Mouse (Mus musculus) kidney, postnatal 25 days (tissue): Measurements from ENCODE around the gene Abcf1.
"Not testable (repeated sequence)": the region's sequence is repeated elsewhere in the genome, so short reads cannot be mapped to it uniquely, and the experiment has no call there.

Experiments
- DNase-seq, 2 experiments: peaks; one replicate each; pipeline ENCODE4 v3.0.0; 2021; ENCODE audit warnings: mixed read lengths in 2 of 2

Abcf1 gene

DNA sequence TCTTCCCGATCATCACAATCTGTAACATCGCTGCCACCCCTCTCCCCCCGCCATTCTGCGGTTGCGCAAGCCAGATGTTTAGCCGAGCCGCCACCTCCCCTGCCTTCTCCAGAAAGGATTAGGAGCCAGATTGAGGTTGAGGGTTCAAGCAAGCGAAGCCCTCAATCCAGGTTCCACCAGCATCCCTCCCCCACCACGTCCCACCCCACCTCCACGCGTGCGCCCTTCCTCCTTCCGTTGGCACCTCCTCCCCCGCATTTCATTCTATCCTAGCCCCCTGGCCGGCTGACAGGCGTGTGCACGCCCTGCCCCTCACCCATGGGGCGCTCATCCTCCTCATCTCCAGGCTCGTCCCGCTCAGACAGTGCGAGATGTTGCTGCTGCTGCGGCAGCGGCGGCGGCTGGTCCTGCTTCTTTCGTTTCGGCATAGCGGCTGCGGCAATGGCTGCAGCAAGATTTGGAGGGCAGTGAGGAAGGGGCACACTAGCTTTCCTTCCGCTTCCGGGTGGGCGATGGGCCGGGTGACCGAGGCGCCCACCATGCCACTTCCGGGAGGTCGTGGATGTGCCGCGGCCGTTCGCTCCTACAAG is 9.3 kb upstream of the Abcf1 start:
- DNase-seq = no peak

DNA sequence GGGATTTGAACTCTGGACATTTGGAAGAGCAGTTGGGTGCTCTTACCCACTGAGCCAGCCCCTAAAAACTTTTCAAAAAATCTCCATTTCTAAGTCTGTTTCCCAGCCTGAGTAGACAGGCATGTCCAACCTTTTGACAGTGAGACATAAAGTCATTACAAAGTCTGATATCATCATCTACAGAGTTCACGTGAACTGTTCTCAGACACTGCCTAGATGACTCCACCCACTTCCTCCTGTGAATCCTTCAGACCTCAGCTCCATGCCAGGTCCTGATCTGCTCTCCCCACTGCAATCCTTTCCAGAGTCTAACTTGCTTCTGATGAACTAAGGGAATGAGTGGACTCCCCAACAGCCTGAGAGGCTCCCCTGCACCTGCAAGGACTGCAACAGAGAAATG is 2.6 kb upstream of the Abcf1 start:
- DNase-seq = no peak

DNA sequence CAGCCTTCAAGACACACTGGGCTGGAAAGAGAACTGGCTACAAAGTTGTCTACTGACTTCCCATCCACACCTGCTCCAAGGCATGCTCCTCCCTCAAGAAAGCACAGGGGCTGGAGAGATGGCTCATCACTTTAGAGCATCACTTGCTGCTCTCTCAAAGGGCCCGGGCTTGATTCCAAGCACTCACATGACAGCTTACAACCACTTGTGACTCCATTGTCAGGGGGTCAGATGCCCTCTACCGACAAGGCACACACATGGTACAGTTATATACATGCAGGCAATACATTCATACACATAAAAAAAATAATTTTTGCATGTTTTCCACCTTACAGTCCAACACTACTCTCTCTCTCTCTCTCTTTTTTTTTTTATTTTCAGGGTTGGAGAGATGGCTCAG is 1.9 kb downstream of the Abcf1 start:
- DNase-seq = peak in 1 of 2 experiments; percentile 27

DNA sequence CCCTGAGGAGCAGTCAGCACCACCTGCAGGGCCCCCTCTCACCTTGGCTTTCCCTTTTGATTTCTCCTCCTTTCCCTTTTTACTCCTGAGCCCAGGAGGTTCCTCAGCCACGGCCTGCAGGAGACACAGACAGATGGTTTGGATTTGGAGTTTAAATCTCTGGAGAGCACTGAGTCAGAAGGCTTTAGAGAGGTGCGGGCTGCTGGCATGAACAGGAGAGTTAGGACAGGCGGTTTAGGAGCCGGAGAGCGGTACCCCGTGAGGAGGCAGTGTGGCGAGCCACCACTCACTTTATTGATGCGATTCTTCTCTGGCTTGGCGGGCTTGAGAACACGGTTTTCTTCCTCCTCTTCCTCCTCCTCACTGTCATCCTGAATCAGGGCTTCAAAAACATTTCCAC is 6.3 kb downstream of the Abcf1 start:
- DNase-seq = no peak

DNA sequence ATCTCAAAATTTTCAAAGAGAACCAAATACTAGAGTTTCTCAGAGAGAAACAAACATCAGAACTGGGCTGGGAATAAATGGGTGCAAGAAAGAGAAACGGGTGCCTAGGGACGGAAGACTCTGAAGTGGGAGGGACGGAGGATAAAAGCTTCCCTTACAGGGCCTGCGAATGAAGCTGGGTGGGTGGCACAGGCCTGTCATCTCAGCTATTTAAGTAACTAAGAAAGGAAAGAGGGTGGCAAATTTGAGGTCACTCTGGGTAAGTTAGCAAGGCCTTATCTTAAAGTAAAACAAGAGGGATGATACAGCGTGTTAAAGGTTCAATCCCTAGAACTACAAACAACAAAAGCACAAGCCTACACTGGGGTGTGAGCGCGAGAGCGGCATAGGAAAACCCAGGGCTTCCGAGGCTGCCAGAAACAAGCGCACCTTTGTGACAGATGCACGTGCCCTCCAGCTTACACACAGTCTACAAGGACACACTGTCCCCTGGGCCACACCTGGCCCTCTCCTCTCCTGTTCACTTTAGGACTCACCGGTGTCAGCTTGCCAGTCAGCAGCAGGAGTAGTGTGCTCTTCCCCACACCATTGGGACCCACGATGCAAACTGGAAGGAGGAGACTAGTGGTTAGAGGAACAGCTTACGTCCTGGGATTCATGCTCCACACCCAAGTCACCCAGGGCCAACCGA is 10.9 kb downstream of the Abcf1 start:
- no peak for DNase-seq

DNA sequence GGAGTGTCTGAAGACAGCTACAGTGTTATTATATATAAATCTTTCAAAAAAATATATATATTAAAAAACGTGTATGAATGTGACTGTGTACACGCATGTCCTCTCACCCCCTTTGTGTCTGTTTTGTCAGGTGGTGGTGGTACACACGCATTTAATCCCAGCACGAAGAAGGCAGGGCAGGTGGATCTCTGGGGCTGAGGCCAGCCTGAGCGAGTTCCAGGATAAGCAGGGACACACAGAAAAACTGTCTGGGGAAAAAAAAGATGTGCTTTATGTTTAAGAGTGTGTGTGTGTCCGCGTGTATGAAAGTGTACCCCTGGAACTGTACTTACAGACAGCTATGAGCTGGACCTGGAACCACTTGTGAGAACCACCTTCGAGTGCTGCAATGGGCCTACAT is 14.9 kb downstream of the Abcf1 start:
- no peak for DNase-seq

DNA sequence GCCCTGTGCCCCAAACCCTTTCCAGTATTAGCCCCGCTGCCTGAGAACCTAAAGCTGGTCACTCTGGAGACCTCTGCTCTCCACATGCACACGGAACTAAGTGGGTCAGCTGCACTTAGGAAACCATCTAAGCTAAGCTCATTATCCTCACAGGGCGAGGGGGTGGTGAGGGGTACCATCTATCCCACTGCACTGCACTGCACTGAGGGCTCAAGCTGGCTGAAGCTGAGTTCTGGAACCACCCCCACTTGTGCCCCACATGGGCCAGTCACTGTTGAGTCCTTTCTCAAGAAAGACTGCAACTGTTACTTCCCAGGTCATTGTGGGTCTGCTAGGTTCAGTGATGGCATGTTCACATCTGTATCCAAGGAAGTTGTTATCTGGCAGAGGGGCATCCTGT is 17.0 kb downstream of the Abcf1 start:
- DNase-seq = not testable (repeated sequence)

DNA sequence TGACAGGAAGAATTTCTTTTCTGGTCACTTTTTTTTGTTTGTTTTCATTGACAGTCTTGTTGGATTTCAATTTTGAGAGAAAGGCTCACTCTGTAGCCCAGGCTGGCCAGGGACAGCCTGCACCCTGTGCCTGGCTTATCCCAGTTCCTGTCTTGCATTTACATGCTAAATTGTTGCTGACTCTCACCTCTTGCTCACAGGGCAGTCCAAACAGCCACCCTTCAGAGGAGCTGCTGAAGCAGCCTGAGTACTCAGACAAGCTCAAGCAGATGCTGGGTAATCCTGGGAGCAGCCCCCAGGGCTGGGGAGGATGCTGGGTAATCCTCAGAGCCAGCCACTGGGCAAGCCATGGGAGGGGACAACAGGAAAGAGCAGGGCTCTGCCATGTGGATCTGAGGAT is 18.6 kb downstream of the Abcf1 start:
- not testable (repeated sequence) for DNase-seq

DNA sequence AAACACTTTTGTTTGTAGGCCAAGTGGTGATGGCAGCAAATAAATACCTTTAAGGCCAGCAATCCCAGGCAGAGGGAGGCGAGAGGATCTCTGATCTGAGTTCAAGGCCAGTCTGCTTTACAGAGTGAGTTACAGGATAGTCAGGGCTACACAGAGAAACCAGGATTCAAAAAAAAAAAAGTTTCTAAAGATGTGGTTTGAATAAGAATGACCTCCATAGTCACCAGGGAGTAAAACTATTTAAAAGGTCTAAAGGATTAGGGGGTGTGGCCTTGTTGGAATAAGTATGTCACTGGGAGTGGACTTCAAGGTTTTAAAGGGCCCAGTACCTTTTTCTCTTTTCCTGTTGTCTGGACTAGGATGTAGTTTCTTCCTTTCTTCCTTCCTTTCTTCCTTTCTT is 29.6 kb downstream of the Abcf1 start:
- no peak for DNase-seq

DNA sequence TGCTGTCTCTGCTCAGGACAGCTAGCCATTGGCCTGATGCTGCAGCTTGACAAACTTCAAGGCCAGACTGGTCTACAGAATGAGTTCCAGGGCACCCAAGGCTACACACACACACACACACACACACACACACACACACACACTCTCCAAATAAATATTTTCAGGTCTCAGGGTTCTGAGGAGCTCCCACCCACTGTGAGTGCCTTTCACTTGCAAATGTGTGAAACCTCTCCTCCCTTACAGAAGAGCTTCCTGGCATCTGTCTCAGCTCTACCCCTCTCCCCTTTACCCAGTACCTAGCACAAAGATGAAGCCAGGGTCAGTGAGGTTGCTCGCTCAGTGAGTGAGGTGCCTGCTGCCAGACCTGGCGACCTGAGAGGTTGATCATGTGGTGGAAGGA is 30.5 kb downstream of the Abcf1 start:
- DNase-seq = no peak

DNA sequence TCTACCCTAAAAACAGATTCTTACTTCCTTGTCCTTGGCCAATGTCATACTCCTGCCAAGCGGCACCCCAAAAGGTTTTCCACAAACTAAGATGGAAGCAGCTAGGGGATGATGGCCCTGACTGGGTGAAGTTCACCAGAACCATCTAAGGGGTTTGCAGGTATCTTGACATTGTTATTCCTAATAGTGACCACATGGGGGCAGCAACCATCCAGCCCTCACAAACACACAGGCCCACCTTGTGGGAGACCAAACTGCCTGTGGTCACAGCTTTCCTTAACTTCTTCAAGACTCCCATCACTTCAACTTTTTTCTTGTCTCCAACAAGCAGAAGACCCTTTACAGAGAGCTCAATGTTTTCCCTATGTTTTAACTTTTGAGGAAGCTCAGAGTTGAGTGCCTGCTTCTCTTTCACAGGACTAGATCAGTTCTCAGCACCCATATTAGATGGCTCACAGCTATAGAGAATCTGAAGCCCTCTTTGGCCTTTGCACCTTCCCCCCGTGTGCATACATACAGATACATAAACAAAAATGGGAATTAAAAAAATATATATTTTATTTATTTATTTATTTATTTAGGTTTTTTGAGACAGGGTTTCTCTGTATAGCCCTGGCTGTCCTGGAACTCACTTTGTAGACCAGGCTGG is 31.7 kb downstream of the Abcf1 start:
- DNase-seq = peak; percentile 53 to 57

DNA sequence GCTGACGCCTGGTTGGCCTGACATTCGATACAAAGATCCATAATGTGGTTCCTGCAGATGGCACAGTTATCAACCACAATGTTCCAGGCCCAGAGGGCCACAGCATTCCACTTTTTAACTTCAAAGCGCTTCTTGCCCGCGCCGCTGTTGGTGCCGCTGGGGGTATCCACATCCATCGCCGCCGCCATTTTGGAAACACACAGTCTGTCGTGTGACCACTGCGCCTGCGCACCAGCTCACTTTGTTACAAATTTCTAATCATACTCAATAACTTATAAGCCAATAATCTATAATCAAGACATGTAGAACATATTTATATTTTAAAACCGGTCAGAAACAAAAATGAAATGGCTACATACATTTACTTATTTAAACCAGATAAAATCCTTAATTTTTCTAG is 33.8 kb downstream of the Abcf1 start:
- DNase-seq = not testable (repeated sequence)

DNA sequence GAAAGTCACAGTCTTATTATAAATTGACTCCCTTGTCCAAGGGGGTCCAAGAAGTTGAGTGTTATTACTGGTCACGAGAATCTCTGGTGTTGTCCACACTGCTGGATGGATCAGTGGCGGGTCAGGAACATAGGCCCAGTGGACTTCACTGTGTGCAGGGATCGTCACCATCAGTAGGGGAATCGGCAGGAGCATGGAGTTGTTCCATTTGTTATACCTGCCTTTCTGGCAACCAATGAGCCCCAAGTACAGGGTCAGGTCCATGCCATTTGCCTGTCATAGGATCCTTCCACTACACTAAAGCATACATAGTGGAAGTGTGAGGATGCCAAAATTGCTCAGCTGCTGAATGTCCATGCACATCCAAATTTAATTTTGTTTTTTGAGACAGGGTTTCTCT is 37.0 kb downstream of the Abcf1 start:
- DNase-seq = no peak

DNA sequence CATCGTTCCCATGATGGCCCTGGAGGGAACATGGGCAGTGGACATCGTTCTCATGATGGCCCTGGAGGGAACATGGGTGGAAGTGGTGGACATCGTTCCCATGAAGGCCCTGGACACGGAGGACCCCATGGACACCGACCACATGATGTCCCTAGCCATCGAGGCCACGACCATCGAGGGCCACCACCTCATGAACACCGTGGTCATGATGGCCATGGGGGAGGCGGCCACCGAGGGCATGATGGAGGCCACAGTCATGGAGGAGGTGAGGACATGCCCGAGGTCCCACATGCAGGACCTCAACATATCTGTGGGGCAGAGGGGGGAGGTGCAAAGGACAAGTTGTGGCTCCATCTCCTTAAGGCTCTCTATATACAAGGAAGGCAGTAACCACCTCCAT is 38.9 kb downstream of the Abcf1 start:
- DNase-seq = peak in 1 of 2 experiments; percentile 33

DNA sequence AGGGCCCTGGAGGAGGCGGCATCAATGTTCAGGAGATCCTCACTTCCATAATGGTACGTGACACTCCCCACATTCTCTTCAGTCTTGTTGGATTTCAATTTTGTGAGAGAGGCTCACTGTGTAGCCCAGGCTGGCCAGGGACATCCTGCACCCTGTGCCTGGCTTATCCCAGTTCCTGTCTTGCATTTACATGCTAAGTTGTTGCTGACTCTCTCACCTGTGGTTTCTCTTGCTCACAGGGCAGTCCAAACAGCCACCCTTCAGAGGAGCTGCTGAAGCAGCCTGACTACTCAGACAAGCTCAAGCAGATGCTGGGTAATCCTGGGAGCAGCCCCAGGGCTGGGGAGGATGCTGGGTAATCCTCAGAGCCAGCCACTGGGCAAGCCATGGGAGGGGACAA is 40.0 kb downstream of the Abcf1 start:
- no peak for DNase-seq

DNA sequence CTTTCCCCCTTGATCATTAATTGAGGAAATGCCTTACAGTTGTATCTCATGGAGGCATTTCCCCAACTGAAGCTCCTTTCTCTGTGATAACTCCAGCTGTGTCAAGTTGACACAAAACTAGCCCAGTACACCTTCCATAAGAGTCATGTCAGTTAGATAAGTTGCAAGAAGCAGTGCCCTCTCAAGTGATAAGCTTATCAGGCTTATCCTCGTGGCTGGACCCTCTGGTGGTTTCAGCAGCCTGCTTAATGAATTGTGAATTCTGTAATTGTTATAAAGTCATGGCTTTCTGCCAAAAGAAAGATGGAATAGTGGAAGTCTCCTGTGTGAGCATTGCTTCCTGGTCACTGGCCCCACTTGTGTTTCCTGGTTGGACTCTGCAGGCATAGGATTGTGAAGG is 42.1 kb downstream of the Abcf1 start:
- no peak for DNase-seq

DNA sequence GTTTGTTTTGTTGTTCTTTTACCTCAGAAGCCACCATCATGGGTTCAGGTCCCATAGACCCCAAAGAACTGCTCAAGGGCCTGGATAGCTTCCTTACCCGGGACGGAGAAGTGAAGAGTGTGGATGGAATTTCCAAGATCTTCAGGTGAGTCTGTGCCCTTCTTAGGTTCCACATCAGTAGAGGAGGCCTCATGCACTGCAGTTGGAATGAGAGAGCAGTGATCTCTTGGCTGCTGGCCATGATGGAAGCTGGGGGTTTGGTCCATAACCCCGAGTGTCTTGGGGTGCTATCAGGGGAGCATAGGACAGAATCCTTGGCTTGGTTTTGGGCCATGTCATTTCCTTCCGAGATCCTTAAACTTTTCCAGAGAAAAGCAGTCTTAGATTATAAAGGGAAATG is 46.3 kb downstream of the Abcf1 start:
- peak; percentile 32 to 41 for DNase-seq

DNA sequence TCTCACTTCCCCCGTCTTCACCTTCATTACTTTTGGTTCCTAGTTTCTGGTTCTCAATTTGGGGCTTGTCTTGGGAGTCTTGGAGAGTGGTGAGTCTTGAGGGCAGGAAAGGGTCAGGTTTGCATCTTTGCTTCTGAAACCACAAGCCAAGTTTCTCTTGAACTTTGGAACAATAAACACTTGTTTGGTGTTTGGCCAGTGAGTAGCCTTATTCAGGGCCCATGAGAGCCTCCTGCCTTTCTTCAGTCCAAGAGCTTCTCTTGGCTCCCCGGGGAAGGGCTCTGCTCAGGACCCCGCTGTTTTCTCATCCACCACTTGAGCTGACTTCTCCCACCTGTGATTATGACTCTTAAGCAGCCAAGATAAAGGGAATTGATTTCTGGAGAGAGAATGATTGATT is 47.0 kb downstream of the Abcf1 start:
- DNase-seq = peak in 1 of 2 experiments; percentile 34

DNA sequence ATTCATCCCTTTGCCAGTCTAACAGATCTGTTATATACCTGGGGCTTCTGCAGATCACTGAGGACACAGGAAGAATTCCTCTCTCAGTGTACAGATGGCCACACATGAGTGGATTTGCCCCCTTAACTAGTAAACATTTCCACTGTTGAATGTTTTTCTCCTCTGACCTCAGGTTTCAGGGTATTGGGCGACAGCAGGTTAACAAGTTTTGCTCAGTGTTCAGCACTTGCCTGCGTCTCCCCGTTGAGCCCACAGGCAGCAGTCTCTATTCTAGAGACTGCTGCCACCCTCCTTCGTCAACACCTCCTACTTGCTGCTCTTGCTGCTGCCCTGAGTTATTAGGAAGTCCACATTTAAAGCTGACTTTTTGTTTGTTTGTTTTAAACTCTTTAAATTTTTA is 47.9 kb downstream of the Abcf1 start:
- no peak for DNase-seq

DNA sequence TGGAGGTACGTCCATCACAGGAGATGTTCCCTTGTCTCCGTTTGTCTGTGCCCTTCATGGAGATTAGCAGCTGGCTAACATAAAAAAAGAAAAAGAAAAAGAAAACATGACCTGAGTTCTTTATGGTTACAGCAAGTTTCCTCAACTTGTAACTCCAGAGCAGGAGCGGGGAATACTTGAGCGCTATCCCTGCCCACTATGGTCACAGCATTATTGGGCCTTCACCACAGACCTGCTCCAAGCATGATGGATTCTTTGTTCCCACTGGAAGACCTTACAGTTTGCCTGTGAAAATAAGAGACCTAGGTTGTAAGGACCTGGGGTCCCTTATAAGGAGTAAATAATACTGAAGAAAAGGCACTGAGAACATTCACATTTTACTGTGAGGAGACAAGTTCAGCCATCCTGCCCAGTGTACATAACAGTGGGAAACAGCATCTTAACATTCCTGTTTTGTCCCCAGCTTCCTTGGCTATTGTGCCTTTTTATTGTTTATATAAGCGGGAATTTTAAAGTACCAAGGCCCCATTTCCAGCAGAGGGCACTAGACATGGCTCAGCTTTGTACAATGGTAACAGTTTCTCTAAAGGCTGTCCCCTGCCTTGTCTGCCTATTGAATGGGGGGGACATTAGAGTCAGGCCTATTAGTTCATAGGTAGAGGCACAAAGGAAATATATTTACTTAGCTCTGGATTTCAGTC is 48.5 kb downstream of the Abcf1 start:
- DNase-seq = peak; percentile 50

DNA sequence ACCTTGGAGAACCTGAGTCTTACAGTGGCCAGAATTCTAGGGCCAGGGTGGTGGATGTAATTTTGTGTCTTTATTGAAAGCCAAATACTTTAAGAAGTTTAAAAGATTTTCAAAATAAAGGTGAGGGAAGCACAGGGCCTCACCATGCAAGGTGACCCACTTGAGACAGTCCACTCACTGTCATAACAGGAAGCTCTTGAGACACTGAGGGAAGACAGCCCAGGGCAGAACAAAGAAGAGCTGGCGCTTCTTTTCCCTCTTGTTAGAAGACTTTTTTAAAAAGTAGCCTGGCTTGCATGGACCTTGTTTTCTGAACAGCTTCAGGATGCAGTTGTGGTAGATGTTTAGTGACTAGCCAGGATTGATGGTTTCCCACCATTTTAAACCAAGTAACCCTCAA is 49.2 kb downstream of the Abcf1 start:
- DNase-seq = peak in 1 of 2 experiments; percentile 37

DNA sequence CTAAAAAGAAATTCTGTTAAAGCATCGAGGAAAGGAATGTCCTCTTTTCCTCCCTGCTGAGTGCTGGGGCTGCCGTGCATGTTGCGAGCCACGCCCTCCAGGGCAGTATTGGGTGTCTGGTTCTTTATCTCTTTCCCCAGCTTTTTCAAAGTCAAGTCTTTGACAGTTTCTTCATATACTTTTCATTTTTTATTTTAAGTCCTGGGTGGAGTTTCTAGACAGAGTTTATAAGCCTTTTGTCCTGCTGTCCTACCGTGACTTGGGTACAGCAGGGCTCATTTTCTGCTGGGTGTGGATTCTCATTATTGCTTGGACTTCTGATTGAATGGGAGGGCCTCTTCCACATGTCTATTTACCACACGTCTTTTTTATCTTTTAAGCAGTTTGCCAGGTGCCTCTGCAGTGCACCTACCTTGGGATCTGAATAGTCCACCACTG is 49.7 kb downstream of the Abcf1 start:
- peak in 1 of 2 experiments; percentile 39 for DNase-seq

DNA sequence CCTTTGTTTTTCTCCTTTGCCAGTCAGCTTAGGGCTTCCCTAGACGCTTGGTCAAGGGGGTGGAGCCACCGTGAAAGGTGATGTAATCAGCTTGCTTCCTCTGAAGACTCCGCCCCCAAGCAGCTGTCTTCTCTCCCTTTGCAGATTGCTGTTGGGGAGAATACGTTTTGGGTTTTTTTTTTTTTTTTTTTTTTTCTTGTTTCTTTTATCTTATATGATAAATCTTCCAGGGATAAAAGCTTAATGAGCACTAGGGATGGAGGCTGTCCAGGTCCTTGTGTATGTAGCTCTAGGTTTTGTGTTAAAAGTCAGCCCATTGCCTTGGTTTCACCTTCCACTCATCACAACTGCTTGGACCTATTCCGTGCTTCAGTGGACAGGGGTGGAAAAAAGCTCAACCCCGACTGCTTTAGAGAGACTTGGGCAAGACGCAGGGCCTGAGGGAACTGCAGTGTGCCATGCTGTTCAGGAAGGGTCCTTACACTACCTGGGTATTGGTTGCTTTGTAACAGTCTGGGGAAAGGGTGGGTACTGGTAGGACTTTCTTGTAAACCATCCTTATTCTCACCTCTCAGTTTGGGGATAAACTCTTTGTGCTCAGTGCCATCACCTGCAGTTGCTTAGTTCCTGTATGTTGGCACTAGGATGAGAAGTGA is 50.4 kb downstream of the Abcf1 start:
- peak; percentile 98 to 99 for DNase-seq
